Mouse (Mus musculus) brown adipose tissue, adult 24 weeks (tissue): Measurements from ENCODE around the gene Grm8. TPM values are rescaled to one million over a fixed set of nuclear protein-coding genes. Genes with fewer than 3 reads are reported as not detected.

Source experiments
- H3K27ac ChIP-seq: fragments of 200-500 bp; replicated peaks from 2 replicates; pipeline ENCODE4 v1.5.1; 2012; ENCODE audit warnings: low read depth, mild to moderate bottlenecking, low read length
- H3K4me1 ChIP-seq: fragments of 200-500 bp; 2 replicates; pipeline ENCODE4 v1.6.1; 2012; ENCODE audit warnings: low read length, mixed read lengths; ENCODE audit not compliant: control insufficient read depth, insufficient read depth, insufficient read length
- H3K4me3 ChIP-seq: fragments of 200-500 bp; 2 replicates; pipeline ENCODE4 v1.5.1; 2012; ENCODE audit warnings: low read depth, mild to moderate bottlenecking, low read length, moderate library complexity; ENCODE audit not compliant: insufficient read depth
- polyA plus RNA-seq: library from polyadenylated mRNA; stranded (reverse); fragments of >200 nt; gene quantifications from 2 replicates; pipeline ENCODE4 v1.2.4, GENCODE M21; 2012; ENCODE audit not compliant: missing spikeins, insufficient read depth, insufficient read length

Grm8 gene
- polyA plus RNA-seq, 1 experiment = not detected

DNA sequence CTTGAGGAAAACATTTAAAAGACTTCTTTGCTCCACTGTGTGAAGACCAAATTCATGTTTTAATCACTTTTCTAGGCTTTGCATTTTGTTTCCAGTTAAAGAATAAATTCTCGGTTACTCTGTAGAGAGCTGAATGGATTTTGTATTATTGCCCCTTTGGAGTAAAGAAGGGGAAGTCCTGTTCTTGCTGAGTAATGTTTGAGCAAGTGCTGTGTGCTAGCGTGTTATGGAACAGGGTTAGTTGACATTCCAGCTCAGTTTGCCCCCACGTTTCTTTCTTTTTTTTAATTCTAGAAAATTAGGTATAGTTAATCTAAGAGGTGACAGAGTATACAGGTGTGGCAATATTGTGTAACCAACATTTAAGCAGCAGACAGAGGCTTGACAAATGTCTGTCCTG, 35.0 kb downstream of the Grm8 start:
- Histone ChIP-seq H3K27ac (no peak overlapping the region), H3K4me3 (no peak overlapping the region), H3K4me1 (no peaks in the 10 kb centered on the region)

DNA sequence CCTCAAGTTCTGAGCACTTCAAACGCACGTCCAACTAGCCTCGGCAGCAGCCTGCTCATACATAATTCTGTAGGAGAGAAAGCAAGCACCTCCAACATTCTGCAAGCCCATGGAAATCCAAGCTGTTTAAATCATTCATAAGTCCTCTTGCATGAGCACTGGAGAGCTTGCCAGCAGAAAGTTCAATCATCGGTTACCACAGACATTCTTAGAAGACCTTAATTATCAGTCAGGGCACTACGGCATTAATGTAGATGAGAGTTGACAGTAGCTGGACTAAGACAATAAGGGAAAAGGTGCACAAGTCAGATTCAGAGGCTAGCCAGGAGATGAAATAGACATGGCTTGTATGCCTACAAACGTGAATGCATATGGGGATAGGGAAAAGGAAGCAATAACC, 42.5 kb downstream of the Grm8 start:
- Histone ChIP-seq H3K4me3 (no peak overlapping the region), H3K27ac (no peak overlapping the region), H3K4me1 (no peaks in the 10 kb centered on the region)

DNA sequence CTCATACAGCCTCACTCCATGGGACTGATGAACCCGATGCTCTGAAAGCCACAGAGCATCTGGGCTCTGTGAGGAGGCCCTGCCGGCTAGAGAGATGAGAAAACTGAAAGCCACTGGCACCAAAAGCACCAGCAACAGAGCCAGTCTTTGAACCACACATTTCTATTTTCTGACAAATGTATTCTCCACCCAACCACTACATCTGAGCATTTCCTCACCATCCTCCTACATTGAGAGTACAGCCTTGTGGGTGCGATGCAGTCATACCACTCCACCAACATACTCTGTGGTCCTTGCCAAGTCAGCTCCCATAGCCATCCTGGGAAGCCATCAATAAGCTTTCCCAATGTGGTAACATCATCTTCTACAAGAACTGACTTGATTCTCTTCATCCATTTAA, 43.1 kb downstream of the Grm8 start:
- Histone ChIP-seq H3K4me1 (no peaks in the 10 kb centered on the region), H3K4me3 (no peak overlapping the region), H3K27ac (no peak overlapping the region)

DNA sequence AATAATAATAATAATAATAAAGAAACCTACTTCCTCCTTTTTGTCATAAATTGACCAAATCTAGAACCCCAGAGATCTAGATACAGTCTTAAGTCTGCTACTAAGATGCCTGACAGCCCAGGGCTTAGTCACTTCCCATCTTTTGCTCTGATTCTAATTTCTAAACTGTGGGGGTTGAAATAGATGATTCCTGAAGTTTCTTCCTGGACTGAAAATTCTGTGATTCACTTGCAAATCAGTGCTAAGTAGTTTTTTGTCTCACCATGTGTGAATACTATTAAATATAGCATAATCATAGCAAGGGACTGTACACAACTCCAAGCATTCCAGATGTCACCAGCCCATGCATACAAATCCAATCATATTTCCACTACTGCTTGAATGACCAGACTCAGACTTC, 44.0 kb downstream of the Grm8 start:
- H3K4me3 ChIP-seq = no peak overlapping the region
- H3K27ac ChIP-seq = no peak overlapping the region
- H3K4me1 ChIP-seq = no peaks in the 10 kb centered on the region

DNA sequence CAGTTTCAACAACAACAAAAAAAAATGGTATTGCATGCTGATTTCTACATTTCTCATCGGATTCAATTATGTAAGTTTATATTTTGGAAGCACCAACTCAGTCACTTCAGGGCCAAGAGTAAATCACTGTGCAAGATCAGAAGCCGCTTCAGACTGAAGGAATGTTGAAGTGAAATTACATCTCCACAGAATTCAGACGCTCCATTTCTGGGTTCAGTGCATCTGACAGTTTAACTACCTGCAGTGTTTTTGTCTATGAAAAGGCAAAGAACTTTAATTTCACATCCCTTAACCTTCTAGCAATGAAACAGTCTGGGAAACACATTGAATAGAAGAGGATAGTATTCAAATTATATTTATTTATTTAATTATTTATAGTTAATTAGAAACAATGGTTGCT, 59.4 kb downstream of the Grm8 start:
- no peak overlapping the region for H3K27ac ChIP-seq
- no peak overlapping the region for H3K4me3 ChIP-seq
- no peaks in the 10 kb centered on the region for H3K4me1 ChIP-seq

DNA sequence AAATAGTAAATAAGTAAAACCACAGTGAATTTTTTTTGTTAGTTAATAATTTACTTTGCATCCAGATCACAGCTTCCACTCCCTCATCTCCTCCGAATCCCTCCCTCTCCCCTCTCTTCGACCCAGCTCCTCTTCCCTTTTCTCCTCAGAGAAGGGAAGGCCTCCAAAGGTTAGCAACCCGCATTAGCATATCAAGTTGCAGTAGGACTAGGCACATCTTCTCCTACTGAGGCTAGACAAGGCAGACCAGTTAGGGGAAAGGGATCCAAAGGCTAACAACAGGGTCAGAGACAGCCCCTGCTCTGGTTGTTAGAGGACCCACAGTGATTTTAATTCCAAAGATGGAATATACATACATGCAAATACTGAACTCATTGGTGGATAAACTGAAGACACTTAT, 60.5 kb downstream of the Grm8 start:
- Histone ChIP-seq H3K27ac (no peak overlapping the region), H3K4me3 (no peak overlapping the region), H3K4me1 (no peaks in the 10 kb centered on the region)

DNA sequence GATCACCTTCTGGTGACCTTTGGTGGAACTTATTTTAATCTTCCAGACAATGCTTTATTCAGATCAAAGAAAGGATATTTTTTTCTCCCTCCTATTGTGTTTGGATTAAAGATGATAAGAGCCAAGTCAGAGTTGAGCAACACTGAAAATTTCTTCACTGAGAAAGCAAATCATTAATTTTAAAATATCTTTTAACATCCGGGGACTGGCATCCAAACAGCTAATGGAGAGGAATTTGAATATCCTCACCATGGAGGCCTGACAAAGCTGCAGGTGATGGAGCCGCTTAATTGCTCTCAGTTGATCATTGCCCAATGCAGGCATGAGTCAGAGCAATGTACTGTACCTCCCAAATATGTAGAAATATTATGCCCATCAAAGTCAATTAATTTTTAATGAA, 83.0 kb downstream of the Grm8 start:
- Histone ChIP-seq H3K27ac (no peak overlapping the region), H3K4me3 (no peak overlapping the region), H3K4me1 (no peaks in the 10 kb centered on the region)

DNA sequence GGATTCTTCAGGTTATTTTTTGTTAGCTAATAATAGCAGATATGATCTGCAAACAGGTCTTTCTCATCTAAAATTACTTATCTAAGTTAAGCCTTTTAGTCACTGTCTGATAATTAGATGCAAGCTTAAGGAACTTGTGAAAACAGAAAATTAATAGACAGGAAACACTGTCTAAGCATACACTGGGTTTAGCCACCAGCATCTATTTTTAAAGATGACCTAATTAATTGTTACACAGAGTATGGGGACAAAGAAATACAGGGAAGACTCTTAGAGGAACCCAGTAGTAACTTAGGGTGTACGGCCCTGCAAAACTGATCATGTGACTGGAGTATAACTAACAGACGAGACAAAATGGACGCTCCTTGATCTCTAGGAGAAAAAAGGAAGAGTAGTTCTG, 92.6 kb downstream of the Grm8 start:
- H3K27ac ChIP-seq = no peak overlapping the region
- H3K4me3 ChIP-seq = no peak overlapping the region
- no peaks in the 10 kb centered on the region for H3K4me1 ChIP-seq

DNA sequence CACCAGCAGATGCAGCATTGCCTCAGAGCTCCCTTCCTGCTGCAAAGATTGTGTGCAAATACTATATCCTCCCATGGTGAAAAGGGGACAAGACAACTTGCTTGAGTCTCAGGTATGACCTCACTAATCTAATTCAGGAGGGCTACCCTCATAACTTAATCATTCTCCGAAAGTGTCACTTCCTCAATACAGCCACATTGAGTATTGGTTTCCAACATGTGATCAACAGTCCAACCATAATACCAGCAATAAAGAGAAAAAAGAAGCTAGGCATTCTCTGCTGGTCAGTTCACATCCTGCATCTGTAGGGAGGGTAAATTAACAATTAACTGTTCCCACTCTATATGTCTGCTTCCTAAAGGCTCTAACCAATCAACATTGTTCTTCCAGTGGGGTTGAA, 94.2 kb downstream of the Grm8 start:
- Histone ChIP-seq H3K4me3 (no peak overlapping the region), H3K4me1 (no peaks in the 10 kb centered on the region), H3K27ac (no peak overlapping the region)

DNA sequence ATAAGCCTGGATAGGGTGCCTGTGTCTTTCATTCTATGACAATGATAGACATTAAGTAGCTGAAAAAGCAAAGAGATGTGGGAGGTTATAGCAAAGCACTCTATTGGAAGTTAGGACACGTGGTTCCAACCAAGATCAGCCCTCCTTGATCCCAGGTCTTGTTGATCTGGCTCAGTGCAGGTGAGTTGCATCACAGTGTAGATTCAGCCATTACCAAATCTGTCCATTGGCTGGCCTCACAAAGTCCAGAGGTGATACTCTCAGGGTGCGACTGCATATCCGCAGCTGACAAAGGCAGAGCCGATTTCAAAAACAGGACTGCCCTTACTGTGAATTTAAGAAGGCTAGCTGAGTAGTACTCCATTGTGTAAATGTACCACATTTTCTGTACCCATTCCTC, 103.0 kb downstream of the Grm8 start:
- H3K4me3 ChIP-seq = no peak overlapping the region
- no peaks in the 10 kb centered on the region for H3K4me1 ChIP-seq
- H3K27ac ChIP-seq = no peak overlapping the region

DNA sequence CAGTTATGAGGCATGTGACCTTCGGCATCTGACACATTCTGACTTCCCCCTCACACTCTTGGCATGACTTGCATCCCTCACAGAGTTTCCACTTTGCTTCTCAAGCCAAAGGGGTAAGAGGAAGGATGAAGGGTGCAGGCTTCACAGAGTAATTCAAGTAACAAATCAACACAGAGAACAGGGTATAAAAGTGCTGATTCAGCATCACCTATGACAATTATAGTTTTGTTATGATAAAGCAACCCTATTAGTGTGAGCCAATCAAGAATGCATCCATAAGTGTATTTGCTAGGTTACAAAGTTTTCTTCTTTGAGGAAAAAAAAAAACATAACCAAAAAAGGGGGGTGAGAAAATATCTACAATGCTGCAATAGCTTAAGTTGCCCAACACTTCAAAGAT, 117.3 kb downstream of the Grm8 start:
- H3K4me1 ChIP-seq = no peaks in the 10 kb centered on the region
- no peak overlapping the region for H3K4me3 ChIP-seq
- no peak overlapping the region for H3K27ac ChIP-seq

DNA sequence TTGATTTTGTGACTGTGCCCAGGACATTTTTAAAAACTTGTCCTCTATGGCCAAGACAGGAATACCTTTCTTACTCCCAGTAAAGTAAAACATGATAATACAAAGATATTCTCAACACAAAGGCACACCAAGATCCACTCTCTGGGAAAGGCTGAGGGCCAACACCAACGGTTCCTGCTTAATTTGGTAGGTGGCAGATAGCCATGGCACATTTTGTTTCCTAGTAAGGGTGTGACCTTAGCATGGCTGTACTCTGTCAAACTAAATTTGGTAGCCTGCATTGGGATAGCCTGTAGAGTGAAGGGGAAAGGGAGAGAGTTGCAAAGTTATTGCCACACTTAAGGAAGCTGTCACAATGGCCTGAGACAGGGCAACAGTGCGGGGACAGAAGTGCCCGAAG, 128.0 kb downstream of the Grm8 start:
- no peak overlapping the region for H3K27ac ChIP-seq
- no peak overlapping the region for H3K4me3 ChIP-seq
- no peaks in the 10 kb centered on the region for H3K4me1 ChIP-seq

DNA sequence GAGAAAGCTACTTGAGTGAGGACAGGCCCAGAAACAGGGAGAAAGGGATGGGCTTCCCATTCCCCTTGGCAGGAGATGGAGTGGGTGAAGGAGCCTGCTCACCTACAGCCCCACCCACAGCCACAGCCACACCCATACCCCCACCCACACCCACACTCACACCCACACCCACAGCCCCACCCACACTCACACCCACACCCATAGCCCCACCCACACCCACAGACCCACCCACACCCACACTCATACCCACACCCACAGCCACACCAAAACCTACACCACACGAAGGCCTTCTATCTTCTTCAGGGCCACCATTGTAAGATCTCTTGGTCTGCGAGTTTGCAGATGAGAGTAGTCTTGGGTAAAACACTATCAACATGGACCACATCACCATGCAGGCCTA, 137.7 kb downstream of the Grm8 start:
- no peaks in the 10 kb centered on the region for H3K4me1 ChIP-seq
- H3K4me3 ChIP-seq = no peak overlapping the region
- no peak overlapping the region for H3K27ac ChIP-seq

DNA sequence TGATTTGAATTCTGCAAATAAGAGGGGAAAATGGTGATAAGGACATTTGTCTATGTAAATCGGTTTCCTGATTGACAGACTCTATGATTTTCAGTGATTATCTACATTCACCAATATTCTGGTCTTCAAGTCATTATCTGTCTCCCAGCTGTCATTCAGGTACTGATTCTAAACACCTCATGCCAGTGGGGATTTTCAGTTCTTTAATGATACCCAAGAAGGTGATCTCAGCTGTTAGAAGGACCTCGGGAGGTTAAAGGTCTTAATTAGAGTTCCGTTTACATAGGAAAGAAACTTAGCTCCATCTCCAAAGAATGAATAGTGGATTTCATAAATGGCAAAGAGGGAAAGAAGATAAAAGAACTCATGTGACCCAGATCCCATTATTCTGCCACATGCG, 143.7 kb downstream of the Grm8 start:
- Histone ChIP-seq H3K4me3 (no peak overlapping the region), H3K4me1 (no peaks in the 10 kb centered on the region), H3K27ac (no peak overlapping the region)

DNA sequence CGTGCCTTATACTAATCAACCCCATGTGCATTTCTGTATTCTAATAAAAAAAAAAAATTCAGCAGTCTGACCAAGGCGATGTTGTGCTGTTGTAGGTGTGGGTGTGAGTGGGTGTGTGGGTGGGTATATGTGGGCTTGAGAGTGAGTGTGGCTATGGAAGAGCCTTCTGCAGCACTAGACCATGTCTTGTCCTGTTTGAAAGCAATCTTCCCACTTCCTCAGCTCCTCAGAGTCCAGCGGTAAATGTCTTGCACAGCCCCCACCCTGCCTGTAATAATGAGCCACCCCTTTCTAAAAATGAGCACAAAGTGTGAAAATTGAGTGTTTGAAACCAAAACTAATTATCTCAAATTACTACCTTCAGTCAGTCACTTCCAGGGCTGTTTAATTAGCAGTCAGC, 152.4 kb downstream of the Grm8 start:
- no peak overlapping the region for H3K27ac ChIP-seq
- H3K4me3 ChIP-seq = no peak overlapping the region
- no peaks in the 10 kb centered on the region for H3K4me1 ChIP-seq

DNA sequence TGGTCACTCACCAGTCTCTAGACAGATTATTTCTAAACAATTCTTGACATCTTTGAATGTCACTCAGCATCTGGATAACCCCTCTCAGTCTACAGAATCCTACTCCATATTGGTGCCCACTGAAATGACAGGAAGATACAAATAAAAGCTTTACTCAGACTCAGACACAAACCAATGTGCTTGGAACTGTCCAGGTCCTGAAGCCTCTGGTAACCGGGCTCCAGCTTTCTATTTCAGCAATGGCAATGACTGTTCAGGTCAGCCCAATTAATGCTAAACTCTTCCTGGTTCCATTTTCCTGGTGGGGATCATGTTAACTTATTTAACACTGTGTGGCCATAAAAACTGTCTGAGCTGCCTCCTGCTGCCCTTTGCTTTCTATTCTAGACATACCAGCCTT, 153.0 kb downstream of the Grm8 start:
- no peak overlapping the region for H3K4me3 ChIP-seq
- no peak overlapping the region for H3K27ac ChIP-seq
- H3K4me1 ChIP-seq = no peaks in the 10 kb centered on the region

DNA sequence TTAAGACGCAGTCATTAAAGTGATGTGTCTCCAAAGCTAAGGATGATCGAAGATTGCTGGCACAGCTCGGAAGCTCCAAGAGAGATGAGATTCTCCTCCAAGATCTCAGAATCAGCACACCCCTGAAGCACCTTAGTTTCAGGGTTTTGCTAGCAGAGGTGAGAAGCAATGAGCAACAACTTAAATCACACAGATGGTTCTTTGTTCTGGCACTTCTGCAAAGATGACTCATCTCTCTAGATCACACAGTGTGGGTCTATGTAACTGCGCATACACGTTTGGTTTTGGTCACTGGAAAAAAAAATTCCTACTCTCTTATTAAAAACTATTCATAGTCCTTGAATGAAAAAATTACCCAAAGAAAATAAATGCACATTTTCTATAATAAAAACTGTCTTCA, 157.6 kb downstream of the Grm8 start:
- Histone ChIP-seq H3K4me3 (no peak overlapping the region), H3K27ac (no peak overlapping the region), H3K4me1 (no peaks in the 10 kb centered on the region)
